Mouse (Mus musculus): Measurements from ENCODE around the gene Ccdc85b.

The Ccdc85b gene

DNA sequence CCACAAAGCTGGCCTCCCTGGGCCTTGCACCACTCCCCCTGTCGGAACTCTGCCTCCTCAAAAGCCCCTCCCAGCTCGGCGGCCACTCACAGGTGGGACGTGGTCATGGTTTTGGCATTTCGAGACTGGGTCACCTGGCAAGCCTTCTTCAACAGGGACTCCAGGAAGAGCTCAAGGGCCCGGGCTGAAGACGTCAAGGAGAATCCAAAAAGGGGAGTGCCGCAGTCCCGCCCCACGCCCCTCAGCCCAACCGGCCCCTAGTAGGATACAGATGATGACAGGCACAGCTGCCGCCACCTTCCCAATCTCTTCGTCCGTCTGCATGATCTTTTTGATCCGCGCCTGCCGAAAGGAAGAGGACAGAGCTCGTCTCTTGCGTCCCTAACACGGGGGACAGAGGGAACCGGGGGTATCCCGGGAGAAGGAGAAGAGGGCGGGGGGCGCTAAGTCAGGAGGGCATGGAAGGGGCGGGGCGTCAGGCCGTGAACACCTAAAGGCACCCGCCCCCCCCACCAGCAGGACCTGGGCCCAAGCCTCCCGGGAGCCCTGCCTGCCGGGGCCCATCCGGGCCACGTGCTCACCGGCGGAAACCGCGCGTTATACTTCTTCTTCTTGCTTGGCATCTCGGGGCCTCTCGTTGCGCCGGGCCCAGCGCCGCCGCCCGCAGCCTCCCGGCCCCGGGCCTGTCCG, 33.5 kb downstream of the Ccdc85b start:
- peak; percentile 82 for DNase-seq (ENCODE audit: low read depth)

DNA sequence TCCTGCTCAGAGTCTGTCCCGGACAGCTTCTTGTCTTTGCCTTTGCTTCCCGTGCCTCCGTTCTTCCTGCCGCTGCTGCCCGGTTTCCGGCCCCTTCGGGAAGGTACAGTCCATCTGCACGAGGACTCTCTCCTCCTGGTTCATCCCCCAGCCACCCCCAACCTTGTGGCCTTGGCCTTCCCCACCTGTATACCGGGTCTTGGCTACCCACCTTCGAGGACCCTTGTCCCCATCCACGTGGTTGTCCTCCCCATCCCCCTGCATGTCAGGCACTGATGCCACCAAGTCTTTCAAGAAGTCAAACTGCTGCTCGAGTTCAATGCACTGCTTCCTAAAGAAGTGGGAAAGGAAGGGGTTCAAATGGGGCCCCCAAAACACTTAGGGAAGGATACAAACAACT, 34.1 kb downstream of the Ccdc85b start:
- no peak for DNase-seq (ENCODE audit: low read depth)

DNA sequence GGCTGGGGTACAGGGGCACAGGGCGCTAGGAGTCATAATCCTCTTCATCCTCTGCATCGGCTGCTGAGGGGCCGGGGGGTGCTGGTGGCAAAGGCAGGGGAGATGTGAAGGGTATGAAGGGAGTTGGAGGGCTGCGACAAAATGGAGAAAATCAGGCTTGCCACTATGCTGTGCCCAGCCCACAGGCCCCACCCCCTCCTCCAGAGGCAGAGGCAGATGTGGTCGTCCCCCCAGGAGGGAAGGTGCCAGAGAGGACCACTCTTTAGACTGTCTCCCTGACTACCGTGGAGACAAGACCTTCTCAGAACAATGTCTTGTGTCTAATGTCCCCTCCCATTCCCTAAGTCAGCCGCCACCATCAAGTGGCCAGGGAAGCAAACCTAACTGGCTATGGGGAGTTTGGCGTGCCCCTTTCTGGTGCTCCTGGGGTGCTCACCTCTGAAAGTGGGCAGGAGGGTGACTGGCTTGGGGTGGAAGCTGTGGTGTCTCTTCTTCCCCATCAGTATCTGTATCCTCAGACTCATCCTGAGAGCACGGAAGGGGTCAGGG, 34.7 kb downstream of the Ccdc85b start:
- DNase-seq (ENCODE audit: low read depth), result no peak

DNA sequence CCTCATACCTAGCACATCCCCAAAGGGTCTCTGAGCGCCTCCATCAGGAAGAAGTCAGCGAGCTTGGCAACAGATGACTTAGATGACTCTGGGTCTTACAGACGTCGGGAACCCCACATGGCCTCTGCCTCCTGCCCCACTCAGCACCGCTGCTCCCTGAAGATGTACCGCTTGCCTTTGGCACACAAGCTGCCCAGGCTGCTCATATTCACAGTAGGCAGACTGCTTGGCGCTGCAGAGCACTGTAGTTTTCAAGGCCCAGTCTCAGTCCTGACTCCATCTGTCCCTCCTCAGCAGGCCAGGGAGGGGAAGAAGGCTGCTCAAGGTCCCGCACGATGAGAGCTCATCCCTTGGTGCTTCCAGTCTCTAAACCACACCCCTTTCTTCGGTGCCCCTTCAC, 35.4 kb downstream of the Ccdc85b start:
- DNase-seq (ENCODE audit: low read depth), result no peak

DNA sequence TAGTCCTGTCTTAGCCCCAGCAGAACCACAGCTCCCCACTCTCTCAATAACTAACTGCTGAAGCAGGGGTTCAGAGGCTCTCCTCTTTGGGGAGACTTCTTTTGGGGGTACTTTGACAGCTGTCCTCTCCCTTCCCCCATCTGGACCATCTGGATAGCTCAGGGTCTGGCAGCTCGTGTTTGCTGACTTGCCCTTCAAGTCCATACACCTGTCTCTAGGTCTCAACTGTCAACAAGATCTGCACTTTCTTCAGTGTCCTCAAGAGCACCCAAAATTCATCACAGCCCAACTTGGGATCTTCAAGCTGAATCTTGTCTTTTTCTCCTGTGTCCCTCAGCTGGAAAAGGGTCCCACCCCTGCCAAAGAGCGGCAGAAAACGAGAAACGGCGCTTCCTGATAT, 35.9 kb downstream of the Ccdc85b start:
- no peak for DNase-seq (ENCODE audit: low read depth)

DNA sequence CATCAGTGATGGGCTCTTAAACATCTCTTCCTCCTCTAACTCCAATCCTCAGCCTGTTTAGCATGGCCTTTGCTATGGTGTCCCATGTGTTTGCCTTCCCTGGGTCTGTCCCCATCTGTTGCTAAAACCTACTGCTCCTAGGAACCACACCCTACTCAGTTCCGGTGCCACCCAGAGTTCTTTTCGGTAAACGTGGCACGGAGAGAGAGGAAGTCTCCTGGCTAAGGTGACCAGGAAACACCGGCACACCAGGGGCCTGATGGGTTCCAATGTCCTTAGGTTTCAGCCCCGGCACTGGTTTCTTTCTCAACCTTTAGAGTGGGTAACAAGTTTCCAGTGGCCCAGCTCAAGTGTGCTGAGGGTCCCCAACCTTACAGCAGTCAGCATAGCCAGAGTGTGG, 37.1 kb downstream of the Ccdc85b start:
- no peak for DNase-seq (ENCODE audit: low read depth)

DNA sequence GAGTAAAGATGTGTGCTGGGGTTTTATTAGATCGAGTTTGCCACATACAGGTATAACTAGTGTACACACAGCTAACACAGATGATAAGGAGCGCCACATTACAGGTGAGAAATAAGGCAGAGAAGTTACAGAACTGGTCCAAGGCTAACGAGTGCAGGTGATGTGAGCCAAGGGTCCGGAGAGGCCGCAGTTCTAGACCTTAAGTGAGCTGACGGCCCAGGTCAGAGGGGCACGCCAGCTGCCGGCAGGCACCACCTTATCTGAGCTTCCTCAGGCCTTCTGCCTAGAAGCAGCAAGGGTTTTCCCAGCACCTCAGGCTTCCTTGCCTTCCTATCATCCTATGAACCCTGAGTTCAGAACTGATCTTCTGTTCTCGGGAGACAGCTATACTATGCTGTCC, 38.1 kb downstream of the Ccdc85b start:
- no peak for DNase-seq (ENCODE audit: low read depth)

DNA sequence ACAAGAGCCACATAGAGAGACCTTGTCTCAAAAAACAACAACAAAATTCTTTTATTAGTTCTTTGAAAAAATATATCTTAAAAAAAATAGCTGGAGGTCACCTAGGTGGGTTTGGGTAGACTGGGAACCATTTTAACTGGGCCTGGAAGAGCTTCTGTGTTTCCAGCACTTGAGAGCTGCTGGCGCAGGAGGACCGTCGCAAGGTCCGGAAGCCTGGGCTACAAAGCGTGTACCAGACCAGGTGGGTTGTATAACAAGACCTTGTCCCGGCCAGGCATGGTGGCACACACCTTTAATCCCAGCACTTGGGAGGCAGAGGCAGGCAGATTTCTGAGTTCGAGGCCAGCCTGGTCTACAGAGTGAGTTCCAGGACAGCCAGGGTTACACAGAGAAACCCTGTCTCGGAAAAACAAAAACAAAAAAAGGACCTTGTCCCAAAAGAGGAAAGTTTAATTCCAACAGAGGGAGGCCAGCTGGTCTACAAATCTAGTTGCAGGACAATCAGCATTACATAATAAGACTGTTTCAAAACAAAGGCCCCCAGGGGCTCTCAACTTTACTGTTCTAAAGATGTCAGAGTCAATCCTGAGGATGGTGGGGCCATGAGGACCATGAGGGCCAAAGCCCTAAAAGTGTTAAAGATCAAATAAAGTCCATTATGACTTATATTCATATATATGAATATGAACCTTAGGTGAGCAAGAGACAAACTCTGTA, 38.8 kb downstream of the Ccdc85b start:
- DNase-seq (ENCODE audit: low read depth), result no peak

DNA sequence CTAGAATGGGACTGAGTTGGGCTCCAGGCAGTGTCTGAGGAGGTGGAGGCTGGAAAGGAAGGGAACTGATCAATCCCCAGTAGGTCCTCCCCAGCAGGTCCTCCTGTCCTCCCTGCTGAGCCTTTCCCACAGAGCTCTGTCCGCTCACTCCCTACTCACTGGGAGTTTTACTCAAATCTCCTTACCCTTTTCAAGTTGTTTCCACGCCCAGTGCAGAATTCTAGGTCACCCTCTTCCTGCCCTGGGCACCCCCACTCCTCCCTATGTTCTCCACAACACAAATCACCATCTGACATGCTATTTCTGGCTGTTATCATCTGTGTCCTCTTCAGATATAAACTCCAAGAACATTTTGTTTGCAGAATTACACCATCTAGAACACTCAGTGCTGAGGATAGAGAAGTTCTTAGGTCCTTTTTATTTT, 43.1 kb downstream of the Ccdc85b start:
- no peak for DNase-seq (ENCODE audit: low read depth)

DNA sequence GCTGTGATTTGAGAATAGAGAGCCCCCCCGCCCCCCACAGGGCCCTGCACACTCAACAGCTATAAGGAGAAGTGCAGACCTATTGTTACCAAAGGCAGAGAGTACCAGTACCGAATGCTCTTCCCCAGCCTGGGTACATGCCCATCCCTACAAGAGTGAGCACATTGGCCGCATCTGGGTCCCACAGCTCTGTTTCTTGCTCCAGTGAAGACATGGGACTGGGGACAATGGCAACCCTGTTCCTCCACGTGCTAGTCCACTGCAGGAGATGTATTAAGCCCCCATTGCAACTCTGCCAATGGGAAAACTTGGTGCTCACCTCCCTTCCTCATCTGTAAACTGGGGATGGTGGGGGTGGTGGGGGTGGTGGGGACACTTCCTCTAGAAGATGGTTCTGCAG, 43.9 kb downstream of the Ccdc85b start:
- DNase-seq (ENCODE audit: low read depth), result no peak

DNA sequence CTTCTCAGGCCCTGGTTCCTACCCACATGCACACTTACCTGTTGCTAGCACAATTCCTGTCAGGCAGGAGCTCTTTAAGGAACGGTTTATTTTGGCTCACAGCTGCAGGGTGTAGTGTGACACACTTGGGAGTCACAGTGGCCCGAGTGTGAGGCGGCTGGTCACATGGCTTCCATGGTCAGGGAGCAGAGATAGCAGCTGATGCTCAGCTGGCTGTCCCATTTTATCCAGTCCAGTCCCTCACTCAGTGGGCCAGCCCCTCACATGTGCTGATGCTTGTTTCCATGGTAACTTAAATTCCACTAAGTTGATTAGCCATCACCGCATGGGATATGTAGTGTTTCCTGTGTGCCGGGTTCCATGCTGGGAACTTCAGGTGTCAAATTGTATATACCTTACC, 45.7 kb downstream of the Ccdc85b start:
- DNase-seq (ENCODE audit: low read depth), result no peak

DNA sequence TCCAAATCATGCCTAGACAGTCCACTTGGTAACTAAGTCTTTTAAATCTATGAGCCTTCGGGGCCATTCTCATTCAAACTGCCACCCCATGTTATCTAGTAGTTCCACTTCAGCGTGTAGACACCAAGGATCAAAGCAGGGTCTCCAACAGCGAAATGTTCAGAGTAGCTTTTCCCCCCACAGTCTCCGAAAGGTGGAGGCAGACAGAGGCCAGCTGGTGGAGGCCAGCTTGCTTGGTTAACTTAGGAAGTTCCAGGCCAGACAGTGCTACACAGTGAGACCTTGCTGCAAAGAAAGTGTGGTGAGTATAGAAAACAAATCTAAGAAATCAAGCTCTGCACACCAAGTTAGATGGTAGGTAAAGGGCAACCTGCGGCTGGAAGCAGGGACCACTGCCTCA, 47.1 kb downstream of the Ccdc85b start:
- DNase-seq (ENCODE audit: low read depth), result no peak

DNA sequence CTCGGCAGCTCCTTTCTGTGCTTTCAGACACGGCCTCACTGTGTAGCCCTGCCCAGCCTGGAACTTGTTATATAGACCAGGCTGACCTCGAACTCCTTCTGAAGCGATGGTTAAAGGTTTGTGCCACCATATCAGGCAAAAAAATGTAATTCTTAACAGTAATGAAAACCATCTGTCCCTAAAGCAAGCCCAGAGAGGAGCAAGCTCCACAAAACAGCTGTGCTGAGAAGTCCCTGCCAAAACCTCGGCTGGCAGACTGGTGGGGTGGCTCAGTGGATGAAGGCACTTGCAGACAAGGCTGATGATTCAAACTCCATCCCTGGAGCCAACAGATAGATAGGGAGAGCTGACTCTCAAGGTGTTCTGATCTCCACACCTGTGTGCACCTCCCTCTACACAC, 48.6 kb downstream of the Ccdc85b start:
- DNase-seq (ENCODE audit: low read depth), result no peak

DNA sequence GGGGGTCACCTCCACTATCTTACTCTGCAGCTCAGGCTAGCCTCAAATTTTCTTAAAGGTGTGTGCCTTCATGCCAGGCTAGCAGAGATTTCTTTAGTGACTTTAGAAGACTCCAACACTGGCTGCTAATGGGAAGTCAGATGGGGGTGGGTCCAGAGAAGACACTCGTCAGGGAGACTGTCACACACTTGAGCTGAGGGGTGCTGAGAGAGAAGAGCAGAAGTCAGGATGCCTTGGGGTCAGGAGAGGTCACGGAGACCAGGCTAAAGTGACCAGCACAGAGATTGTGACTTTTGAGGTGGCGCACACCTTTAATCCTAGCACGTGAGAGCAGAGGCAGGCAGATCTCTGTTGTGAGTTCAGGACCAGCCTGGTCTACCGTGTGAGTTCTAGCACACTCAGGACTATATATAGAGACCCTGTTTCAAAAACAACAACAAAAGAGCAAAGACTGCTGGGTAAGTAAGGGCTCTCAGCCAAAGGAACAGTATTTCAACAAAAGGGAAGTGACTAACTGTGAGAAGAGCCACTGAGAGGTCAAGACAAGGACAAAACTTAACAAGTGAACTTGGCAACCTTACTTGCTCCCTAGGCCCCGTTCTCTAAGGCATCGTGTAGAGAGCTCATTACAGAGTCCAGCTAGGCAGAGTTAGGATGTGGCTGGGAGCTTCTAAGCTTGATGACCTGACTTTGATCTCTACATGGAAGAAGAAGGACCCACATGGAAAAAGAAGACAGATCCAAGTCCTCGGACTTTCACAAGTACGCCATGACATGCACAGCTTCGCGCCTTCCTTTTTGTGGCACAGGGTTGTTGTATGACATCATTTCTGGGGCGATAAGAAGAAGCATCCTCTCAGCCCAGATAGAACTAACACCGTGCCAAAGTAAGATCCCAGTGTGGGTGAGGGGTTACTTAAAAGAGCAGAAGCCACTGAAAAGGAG, 49.4 kb downstream of the Ccdc85b start:
- DNase-seq (ENCODE audit: low read depth), result peak; percentile 59

DNA sequence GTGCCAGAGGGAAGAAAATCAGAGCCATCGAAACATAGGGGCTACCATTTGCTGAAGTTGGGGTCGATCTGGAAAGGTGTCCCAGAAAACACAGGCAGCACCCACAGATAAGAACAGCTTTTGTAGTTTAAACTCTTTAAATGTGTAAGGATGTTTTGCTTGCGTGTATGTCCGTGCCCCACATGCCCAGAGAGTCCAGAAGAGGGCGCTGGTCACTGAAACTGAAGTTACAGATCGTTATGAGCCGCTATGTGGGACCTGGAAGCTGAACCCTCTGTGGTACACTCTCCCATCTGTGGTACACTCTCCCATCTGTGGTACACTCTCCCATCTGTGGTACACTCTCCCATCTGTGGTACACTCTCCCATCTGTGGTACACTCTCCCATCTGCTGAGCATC, 50.6 kb downstream of the Ccdc85b start:
- DNase-seq (ENCODE audit: low read depth), result peak; percentile 92

DNA sequence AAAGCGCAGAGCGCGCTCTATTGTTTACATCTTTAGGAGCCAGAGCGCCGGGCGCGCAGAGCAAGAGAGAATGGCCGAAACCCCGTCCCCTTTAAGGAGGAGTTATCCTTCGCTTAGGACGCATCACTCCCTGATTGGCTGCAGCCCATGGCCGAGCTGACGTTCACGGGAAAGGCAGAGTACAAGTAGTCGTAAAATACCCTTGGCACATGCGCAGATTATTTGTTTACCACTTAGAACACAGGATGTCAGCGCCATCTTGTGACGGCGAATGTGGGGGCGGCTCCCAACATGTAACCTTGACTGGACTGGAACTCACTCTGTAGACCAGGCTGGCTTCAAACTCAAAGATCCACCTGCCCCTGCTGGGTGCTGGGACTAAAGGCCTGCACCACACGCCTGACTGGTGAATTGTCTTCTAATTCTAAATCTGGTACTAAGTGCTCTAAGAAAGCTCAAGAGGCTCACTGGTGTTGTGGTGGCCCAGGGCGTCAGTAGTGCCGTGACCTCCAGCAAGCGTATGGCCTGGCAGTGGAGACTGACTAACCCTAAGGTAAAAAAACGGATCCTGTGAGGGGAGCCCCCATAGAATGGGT, 51.1 kb downstream of the Ccdc85b start:
- DNase-seq (ENCODE audit: low read depth), result peak; percentile 89

DNA sequence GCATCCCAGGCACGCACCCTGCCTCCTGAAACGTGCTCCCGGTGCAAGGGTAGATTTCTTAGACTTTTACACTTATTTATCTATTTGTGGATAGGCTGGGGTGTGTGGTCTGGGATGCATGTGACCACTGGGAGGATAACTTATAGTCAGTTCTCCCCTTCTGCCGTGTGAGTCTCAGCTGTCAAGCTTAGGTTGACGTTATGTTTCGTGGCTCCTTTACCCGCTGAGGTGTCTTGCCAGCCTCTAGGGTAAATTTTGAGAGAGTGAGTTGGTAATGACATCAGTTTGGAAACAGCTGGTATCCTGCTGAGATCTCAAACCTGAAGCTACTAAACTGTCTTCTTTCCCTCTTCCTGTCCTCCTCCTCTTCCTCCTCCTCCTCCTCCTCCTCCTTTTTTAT, 51.8 kb downstream of the Ccdc85b start:
- DNase-seq (ENCODE audit: low read depth), result peak; percentile 86

Data from induced T-regulatory cell, adult 2 months (primary cell).